Mouse (Mus musculus): ENCODE data around the gene Defb26. TPM values are rescaled to one million over a fixed set of nuclear protein-coding genes. Genes with fewer than 3 reads are reported as not detected.

The Defb26 gene
- not detected for total RNA-seq (2023)

GRCm38 (mm10) chr2:152511592-152511991 is at the start of gene Defb26:
TSS of gene Defb26 (minus strand) at chr2:152511692.

GRCm38 (mm10) chr2:152539944-152540710 is 28.6 kb upstream of the Defb26 start, which contains the start of gene Defb29:
TSS of gene Defb29 (minus strand) at chr2:152540098.

GRCm38 (mm10) chr2:152517981-152518380 is 6.5 kb upstream of the Defb26 start, which contains the start of gene Defb28:
TSS of gene Defb28 (plus strand) at chr2:152518255.

GRCm38 (mm10) chr2:152490038-152490437 is 21.5 kb downstream of the Defb26 start, which contains the start of gene Defb22:
TSS of gene Defb22 (minus strand) at chr2:152490138.

GRCm38 (mm10) chr2:152476763-152477162 is 34.7 kb downstream of the Defb26 start, which contains the start of gene Defb20:
TSS of gene Defb20 (plus strand) at chr2:152477063.

GRCm38 (mm10) chr2:152464570-152465150 is 46.8 kb downstream of the Defb26 start, which contains the start of gene Defb23:
TSS of gene Defb23 (minus strand) at chr2:152464620.

Other genes starting within 250 kb of the Defb26 start
- gene Tbc1d20, start 217.9 kb downstream of the Defb26 start, total RNA-seq (2023): 10 to 100 TPM; 76.2 to 90.2 TPM
- 100 to 1,000 TPM; 205 to 216 TPM for gene Rbck1, start 179.0 kb downstream of the Defb26 start, total RNA-seq (2023)
- 1 to 10 TPM; 5.7 to 6.1 TPM for gene Trib3, start 167.7 kb downstream of the Defb26 start, total RNA-seq (2023)
- gene Nrsn2, start 135.1 kb downstream of the Defb26 start, total RNA-seq (2023): not detected
- gene Sox12, start 113.6 kb downstream of the Defb26 start, total RNA-seq (2023): 1 to 10 TPM; 1.4 to 2.3 TPM
- gene Zcchc3, start 96.7 kb downstream of the Defb26 start, total RNA-seq (2023): 1 to 10 TPM; 3.1 to 4.7 TPM
- gene 6820408C15Rik, start 96.1 kb downstream of the Defb26 start, total RNA-seq (2023): not detected
- not detected for gene Defb23, start 47.1 kb downstream of the Defb26 start, total RNA-seq (2023)
- gene Defb20, start 34.6 kb downstream of the Defb26 start, total RNA-seq (2023): not detected
- not detected for gene Defb22, start 21.6 kb downstream of the Defb26 start, total RNA-seq (2023)
- gene Defb28, start 6.6 kb upstream of the Defb26 start, total RNA-seq (2023): not detected
- not detected for gene Defb29, start 28.4 kb upstream of the Defb26 start, total RNA-seq (2023)
- gene Gm17416, start 57.6 kb upstream of the Defb26 start, total RNA-seq (2023): not detected
- not detected for gene Defb21, start 61.1 kb upstream of the Defb26 start, total RNA-seq (2023)
- not detected for gene Defb19, start 68.6 kb upstream of the Defb26 start, total RNA-seq (2023)
- not detected for gene Defb45, start 87.7 kb upstream of the Defb26 start, total RNA-seq (2023)
- not detected for gene Defb36, start 92.6 kb upstream of the Defb26 start, total RNA-seq (2023)
- gene Defb25, start 111.4 kb upstream of the Defb26 start, total RNA-seq (2023): not detected
- gene Rem1, start 115.3 kb upstream of the Defb26 start, total RNA-seq (2023): not detected
- gene H13, start 157.8 kb upstream of the Defb26 start, total RNA-seq (2023): 100 to 1,000 TPM; 100 to 106 TPM
- 10 to 100 TPM; 24.4 to 28.9 TPM for gene Mcts2, start 175.3 kb upstream of the Defb26 start, total RNA-seq (2023)
- gene Id1, start 224.6 kb upstream of the Defb26 start, total RNA-seq (2023): 1 to 10 TPM in 1 of 2 experiments, under 1 TPM in 1; 0.62 to 1.0 TPM
- gene Cox4i2, start 242.5 kb upstream of the Defb26 start, total RNA-seq (2023): not detected

All from B cell, adult 67 days (primary cell).